Mouse (Mus musculus) lung, embryonic 14.5 days (tissue): ENCODE results near the gene Rhob. TPM values are rescaled to one million over a fixed set of nuclear protein-coding genes. Genes with fewer than 3 reads are reported as not detected.
A peak's percentile ranks its signal among the peaks of the same experiment; 100 is the strongest.

Source experiments
- ATAC-seq: fragments of 200-750 bp; cut with Nextera tagmentation; 2 replicates; pipeline ENCODE4 v1.8.0; 2017; ENCODE audit warnings: mild to moderate bottlenecking, moderate TSS enrichment, moderate library complexity; ENCODE audit not compliant: insufficient read depth
- DNase-seq: peaks from one replicate; pipeline ENCODE4 v3.0.0-alpha.2; 2015
- H3K27ac ChIP-seq: fragments of 300-500 bp; sonication (generic); 2 replicates; pipeline ENCODE4 v1.5.1; 2014; ENCODE audit warnings: low read depth, mild to moderate bottlenecking, moderate library complexity
- H3K27me3 ChIP-seq: fragments of 300-500 bp; sonication (generic); 2 replicates; pipeline ENCODE4 v1.6.1; 2014; ENCODE audit warnings: low read length, control low read depth; ENCODE audit not compliant: insufficient read depth
- H3K36me3 ChIP-seq: fragments of 300-500 bp; sonication (generic); 2 replicates; pipeline ENCODE4 v1.6.1; 2014; ENCODE audit warnings: control low read depth; ENCODE audit not compliant: insufficient read depth
- H3K4me1 ChIP-seq: fragments of 300-500 bp; sonication (generic); 2 replicates; pipeline ENCODE4 v1.6.1; 2014; ENCODE audit warnings: antibody characterized with exemption, control low read depth; ENCODE audit not compliant: insufficient read depth
- H3K4me2 ChIP-seq: fragments of 300-500 bp; sonication (generic); 2 replicates; pipeline ENCODE4 v1.6.1; 2014; ENCODE audit warnings: mild to moderate bottlenecking
- H3K4me3 ChIP-seq: fragments of 300-500 bp; sonication (generic); 2 replicates; pipeline ENCODE4 v1.5.1; 2014; ENCODE audit warnings: low read depth, low read length
- H3K9ac ChIP-seq: fragments of 300-500 bp; sonication (generic); 2 replicates; pipeline ENCODE4 v1.6.1; 2014
- H3K9me3 ChIP-seq: fragments of 300-500 bp; sonication (generic); 2 replicates; pipeline ENCODE4 v1.6.1; 2016; ENCODE audit warnings: low read depth, low read length, control low read depth
- CTCF ChIP-seq: IDR thresholded peaks from 2 replicates; pipeline ENCODE4 v1.5.1; 2016; ENCODE audit warnings: antibody characterized with exemption, low read depth
- WGBS: fragments of 180-500 bp; shearing (Covaris S2); extraction: QIAGEN DNeasy Blood & Tissue Kit; methylation state at CpG from one replicate; pipeline ENCODE4 v1.1.7; 2014; 5-methylcytosine and 5-hydroxymethylcytosine counted together
- polyA plus RNA-seq: library from polyadenylated mRNA; unstranded; fragments of >200 nt; fragmentation: Nextera tagmentation; extraction: Ambion mirVana; gene quantifications from 2 replicates; pipeline ENCODE4 v1.2.1, GENCODE M21; 2014

Gene Rhob
- polyA plus RNA-seq, 1 experiment from 2014 or later: 66.5 TPM

DNA sequence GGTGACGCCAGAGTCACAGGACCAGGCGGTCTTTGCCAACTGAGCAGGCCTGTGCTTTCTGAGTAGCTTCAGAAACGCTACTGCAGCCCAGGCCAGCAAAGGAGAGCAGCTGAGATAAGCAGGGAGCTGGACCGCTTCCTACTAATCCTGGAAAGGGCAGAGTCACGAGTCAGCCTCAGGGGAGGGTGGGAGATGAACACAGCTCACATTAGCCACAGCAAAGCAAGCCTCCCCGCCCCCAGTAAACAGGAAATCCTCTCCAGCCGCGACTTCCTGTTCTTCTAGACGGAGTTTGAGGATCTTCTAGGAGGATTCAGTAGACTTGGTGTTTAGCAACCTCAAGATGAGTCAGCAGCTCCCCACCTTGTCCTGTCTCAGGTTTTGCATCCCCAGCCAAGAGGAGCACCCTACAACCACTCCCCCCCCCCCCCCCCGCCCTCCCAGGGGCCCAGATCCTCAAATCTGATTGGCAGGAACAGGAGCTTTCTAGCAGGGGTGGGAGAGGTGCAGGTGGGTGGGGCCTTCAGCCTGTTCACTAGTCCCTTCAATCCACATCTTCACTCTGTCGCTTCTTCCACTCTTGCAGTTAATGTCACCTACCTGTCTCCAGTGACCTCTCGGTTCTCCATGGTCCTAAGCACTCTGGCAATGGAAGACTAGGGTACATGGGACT, 21.7 kb upstream of the Rhob start:
- H3K9ac ChIP-seq: no peak overlapping the region
- 0 out of 2 replicates have a peak overlapping the region, but pooled peaks have one; percentile 5 for H3K4me2 ChIP-seq

DNA sequence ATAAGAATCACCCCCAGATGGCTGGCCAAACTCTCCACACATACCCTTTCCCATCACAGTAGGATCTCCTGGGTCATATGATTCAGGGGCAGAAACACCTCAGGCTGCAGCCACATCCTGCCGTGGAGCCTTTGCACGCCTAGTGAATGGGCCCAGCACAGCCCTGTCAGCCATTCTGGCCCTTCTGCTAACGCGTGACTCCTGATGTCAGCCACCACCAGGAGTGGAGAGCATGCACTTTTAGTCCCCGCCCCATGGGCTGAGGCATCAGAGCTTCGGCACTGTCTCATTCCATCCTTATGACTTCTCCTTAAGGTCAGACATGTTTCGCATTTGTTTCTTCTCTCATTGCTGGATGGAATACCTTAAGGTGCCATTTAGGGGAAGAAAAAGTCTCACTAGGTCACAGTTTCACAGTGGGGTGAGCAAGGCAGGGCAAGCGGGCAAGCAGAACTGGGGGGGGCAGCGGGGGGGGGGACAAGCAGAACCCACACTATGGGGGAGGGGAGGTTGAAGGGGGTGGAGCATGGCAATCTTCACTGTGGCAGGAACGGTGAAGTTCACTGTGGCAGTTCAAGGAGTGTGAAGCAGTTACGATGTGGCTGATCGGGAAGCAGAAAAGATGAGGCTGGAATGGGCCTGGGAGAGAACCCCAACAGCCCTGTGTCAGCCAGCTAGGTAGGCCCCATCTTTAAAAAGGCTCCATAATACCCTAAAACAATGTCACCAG, 19.8 kb upstream of the Rhob start:
- Histone ChIP-seq H3K4me1 (peaks cover 3% of the 10 kb centered on the region; the same call in 1 of the 2 replicates), H3K9ac (no peak overlapping the region), H3K4me3 (no peak overlapping the region), H3K27ac (no peak overlapping the region), H3K9me3 (no peaks in the 10 kb centered on the region; the same call in 1 of the 2 replicates), H3K36me3 (no peaks in the 10 kb centered on the region), H3K4me2 (no peak overlapping the region), H3K27me3 (no peaks in the 10 kb centered on the region)
- no peak for ATAC-seq
- TF ChIP-seq CTCF: no peak
- WGBS: 45% methylated on average over 12 of the region's 12 CpGs
- peak; percentile 33 for DNase-seq

More for the DNA sequence above, 21.7 kb upstream of the Rhob start:
- Histone ChIP-seq H3K4me1 (peaks cover 3% of the 10 kb centered on the region; the same call in 1 of the 2 replicates), H3K27ac (peak overlapping the region; percentile 46; the same call in 1 of the 2 replicates), H3K27me3 (no peaks in the 10 kb centered on the region), H3K36me3 (no peaks in the 10 kb centered on the region), H3K9me3 (no peaks in the 10 kb centered on the region), H3K4me3 (no peak overlapping the region)
- WGBS: 36% methylated on average over 11 of the region's 12 CpGs
- peak; percentile 81 for ATAC-seq
- DNase-seq: peak; percentile 81
- no peak for TF ChIP-seq CTCF

GRCm38 (mm10) chr12:8511037-8511882, 11.5 kb upstream of the Rhob start:
- H3K4me2 ChIP-seq: no peak overlapping the region

DNA sequence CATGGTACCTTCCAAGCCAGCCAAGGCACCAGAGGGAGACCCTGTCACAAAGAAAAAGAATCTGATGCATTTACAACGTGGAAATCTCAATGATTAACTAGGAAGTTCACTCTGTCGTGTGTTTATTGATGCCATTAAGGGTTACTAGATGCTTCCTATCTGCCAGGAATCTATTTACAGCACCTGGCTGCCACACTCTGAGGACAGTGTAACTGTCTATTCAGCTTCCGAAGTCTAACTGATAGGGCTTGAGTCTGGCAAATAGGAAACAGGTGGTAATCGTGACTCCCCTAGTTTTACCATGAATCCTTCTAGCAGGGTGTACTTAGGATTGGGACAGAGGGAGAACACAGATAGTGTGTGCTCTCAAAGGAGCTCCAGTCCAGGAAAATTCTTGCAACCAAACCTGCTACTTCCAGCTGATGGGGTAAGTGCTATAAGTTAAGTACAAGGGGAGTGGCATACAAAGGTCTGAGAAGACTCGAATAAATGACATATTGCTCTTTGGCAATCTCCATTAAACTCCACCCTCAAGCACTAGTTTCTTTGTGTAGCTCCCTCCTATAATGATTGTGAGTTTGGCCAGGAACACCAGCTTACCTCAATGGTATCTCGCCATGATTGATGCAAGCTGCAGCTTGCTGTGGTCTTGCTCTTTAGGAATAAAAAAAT, 10.6 kb upstream of the Rhob start:
- WGBS: 62% methylated on average over 6 of the region's 6 CpGs

More at GRCm38 (mm10) chr12:8511037-8511882, 11.5 kb upstream of the Rhob start:
- H3K4me3 ChIP-seq: no peak overlapping the region
- 56% methylated on average over 18 of the region's 18 CpGs for WGBS
- no peaks in the 10 kb centered on the region for H3K27me3 ChIP-seq
- TF ChIP-seq CTCF: no peak
- DNase-seq: no peak
- no peak for ATAC-seq
- 0 out of 2 replicates have a peak, but pooled peaks cover 3% of the 10 kb centered on the region for H3K4me1 ChIP-seq
- no peaks in the 10 kb centered on the region for H3K36me3 ChIP-seq
- H3K27ac ChIP-seq: no peak overlapping the region
- H3K9me3 ChIP-seq: no peaks in the 10 kb centered on the region; the same call in 1 of the 2 replicates
- no peak overlapping the region for H3K9ac ChIP-seq

DNA sequence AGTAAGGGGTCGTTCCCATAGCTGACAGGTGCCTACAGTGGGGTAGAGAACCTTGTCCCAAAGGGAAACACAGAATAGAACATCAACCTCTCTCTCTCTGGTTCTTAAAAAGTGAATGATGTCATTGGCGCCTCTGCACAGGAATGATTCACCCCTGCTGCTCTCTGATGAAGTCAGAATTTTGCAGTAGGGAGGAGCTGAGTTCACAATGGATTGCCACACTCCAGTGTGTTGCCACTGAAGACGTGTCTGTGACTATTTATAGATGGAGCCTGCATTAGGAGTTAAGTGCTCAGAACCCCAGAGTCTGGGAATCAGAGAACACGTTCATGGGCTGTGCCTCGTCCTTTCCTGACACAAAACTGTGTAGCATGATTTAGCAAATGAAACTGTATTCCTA, 9.9 kb upstream of the Rhob start:
- H3K9ac ChIP-seq: no peak overlapping the region
- no peak overlapping the region for H3K27ac ChIP-seq
- 0 out of 2 replicates have a peak, but pooled peaks cover 3% of the 10 kb centered on the region for H3K4me1 ChIP-seq
- ATAC-seq (no peak), DNase-seq (no peak)
- H3K9me3 ChIP-seq: no peaks in the 10 kb centered on the region; the same call in 1 of the 2 replicates
- H3K36me3 ChIP-seq: no peaks in the 10 kb centered on the region
- 53% methylated on average over 5 of the region's 5 CpGs for WGBS
- no peak overlapping the region for H3K4me3 ChIP-seq
- H3K4me2 ChIP-seq: no peak overlapping the region
- TF ChIP-seq CTCF: no peak
- no peaks in the 10 kb centered on the region for H3K27me3 ChIP-seq

More for the DNA sequence above, 10.6 kb upstream of the Rhob start:
- no peak overlapping the region for H3K4me3 ChIP-seq
- 0 out of 2 replicates have a peak, but pooled peaks cover 3% of the 10 kb centered on the region for H3K4me1 ChIP-seq
- no peaks in the 10 kb centered on the region for H3K36me3 ChIP-seq
- no peak for DNase-seq
- no peak for ATAC-seq
- no peak overlapping the region for H3K9ac ChIP-seq
- H3K27ac ChIP-seq: no peak overlapping the region
- no peaks in the 10 kb centered on the region; the same call in 1 of the 2 replicates for H3K9me3 ChIP-seq
- no peaks in the 10 kb centered on the region for H3K27me3 ChIP-seq
- no peak for TF ChIP-seq CTCF
- H3K4me2 ChIP-seq: no peak overlapping the region

GRCm38 (mm10) chr12:8506954-8507707, 7.3 kb upstream of the Rhob start:
- Histone ChIP-seq H3K27ac (no peak overlapping the region), H3K27me3 (no peaks in the 10 kb centered on the region), H3K9me3 (no peaks in the 10 kb centered on the region), H3K4me3 (no peak overlapping the region), H3K4me1 (0 out of 2 replicates have a peak, but pooled peaks cover 3% of the 10 kb centered on the region), H3K36me3 (no peaks in the 10 kb centered on the region), H3K9ac (no peak overlapping the region), H3K4me2 (no peak overlapping the region)
- DNase-seq (peak; percentile 19), ATAC-seq (no peak)
- WGBS: 46% methylated on average over 9 of the region's 9 CpGs
- no peak for TF ChIP-seq CTCF
